In genomic region chr3:52070163-52070478, GRCm38 (mm10) we compare ENCODE assay signal across 8 mouse cellular contexts. TPM values are rescaled to one million over a fixed set of nuclear protein-coding genes. Genes with fewer than 3 reads are reported as not detected.
DNase-seq lines count a peak whose midpoint lies in the region; ATAC-seq and TF ChIP-seq lines count a peak whose summit lies in the region.

No protein-coding gene starts in this region.

- H3K4me3 ChIP-seq in lung, embryonic 14.5 days (ENCODE audit: low read depth, low read length), result peak overlapping the region; percentile 35
- peak overlapping the region; percentile 46 for H3K4me3 ChIP-seq in forebrain, embryonic 10.5 days
- H3K4me3 ChIP-seq in limb, embryonic 11.5 days (ENCODE audit: low read depth, low read length), result 0 out of 2 replicates have a peak overlapping the region, but pooled peaks have one; percentile 16
- peak overlapping the region; percentile 31 for H3K4me3 ChIP-seq in neural tube, embryonic 15.5 days (replicated peaks)

- WGBS in lung, embryonic 14.5 days, result 9% methylated on average over 4 of the region's 4 CpGs
- 1% methylated on average over 4 of the region's 4 CpGs for WGBS in forebrain, embryonic 10.5 days
- WGBS in limb, embryonic 11.5 days, result 2% methylated on average over 4 of the region's 4 CpGs
- WGBS in neural tube, embryonic 15.5 days, result 2% methylated on average over 4 of the region's 4 CpGs

- no peak for DNase-seq in lung, embryonic 14.5 days
- no peak for DNase-seq in lung, postnatal 4 days
- DNase-seq in forebrain, embryonic 10.5 days (ENCODE audit: extremely low spot score, low spot score), result no peak
- DNase-seq in limb, embryonic 11.5 days (ENCODE audit: low spot score), result no peak
- DNase-seq in cerebellum, adult 9-10 months, result no peak
- no peak for DNase-seq in embryo, embryonic 10.5 days (ENCODE audit: low spot score)
- DNase-seq in natural killer cell, adult 2 months (ENCODE audit: low spot score in 2 of 2), result no peak

- no peaks in the 10 kb centered on the region for H3K36me3 ChIP-seq in lung, embryonic 14.5 days (ENCODE audit: insufficient read depth)
- H3K36me3 ChIP-seq in forebrain, embryonic 10.5 days (replicated peaks), result no peaks in the 10 kb centered on the region
- no peaks in the 10 kb centered on the region for H3K36me3 ChIP-seq in limb, embryonic 11.5 days (ENCODE audit: control insufficient read depth, insufficient read depth, low read length)
- no peaks in the 10 kb centered on the region for H3K36me3 ChIP-seq in neural tube, embryonic 15.5 days

- H3K9ac ChIP-seq in lung, embryonic 14.5 days, result peak overlapping the region; percentile 53
- peak overlapping the region; percentile 48; the same call in 1 of the 2 replicates for H3K9ac ChIP-seq in limb, embryonic 11.5 days (ENCODE audit: low read length)
- peak overlapping the region; percentile 31; the same call in 1 of the 2 replicates for H3K9ac ChIP-seq in neural tube, embryonic 15.5 days (replicated peaks)

- H3K4me2 ChIP-seq in lung, embryonic 14.5 days, result peak overlapping the region; percentile 74
- peak overlapping the region; percentile 43 for H3K4me2 ChIP-seq in limb, embryonic 11.5 days (ENCODE audit: low read depth, severe bottlenecking)
- peak overlapping the region; percentile 55 for H3K4me2 ChIP-seq in neural tube, embryonic 15.5 days

- H3K9me3 ChIP-seq in lung, embryonic 14.5 days (ENCODE audit: low read depth, low read length), result no peaks in the 10 kb centered on the region
- H3K9me3 ChIP-seq in forebrain, embryonic 10.5 days, result no peaks in the 10 kb centered on the region
- H3K9me3 ChIP-seq in limb, embryonic 11.5 days (ENCODE audit: control insufficient read depth, low read length), result no peaks in the 10 kb centered on the region
- no peaks in the 10 kb centered on the region for H3K9me3 ChIP-seq in neural tube, embryonic 15.5 days (replicated peaks)

- peaks cover 7% of the 10 kb centered on the region; the same call in 1 of the 2 replicates for H3K4me1 ChIP-seq in lung, embryonic 14.5 days (ENCODE audit: insufficient read depth)
- H3K4me1 ChIP-seq in forebrain, embryonic 10.5 days, result peaks cover 84% of the 10 kb centered on the region
- peaks cover 19% of the 10 kb centered on the region for H3K4me1 ChIP-seq in limb, embryonic 11.5 days (ENCODE audit: control insufficient read depth, insufficient read depth, low read length)
- H3K4me1 ChIP-seq in neural tube, embryonic 15.5 days, result peaks cover 34% of the 10 kb centered on the region

- ATAC-seq in lung, embryonic 14.5 days (ENCODE audit: insufficient read depth), result peak; percentile 32; the same call in 1 of the 2 replicates
- ATAC-seq in limb, embryonic 11.5 days (ENCODE audit: insufficient number of reproducible peaks, low FRiP score, low TSS enrichment, low read depth), result no peak
- peak; percentile 25; the same call in 1 of the 2 replicates for ATAC-seq in neural tube, embryonic 15.5 days (ENCODE audit: low FRiP score)

- H3K27ac ChIP-seq in lung, embryonic 14.5 days (ENCODE audit: low read depth), result peak overlapping the region; percentile 44
- H3K27ac ChIP-seq in forebrain, embryonic 10.5 days, result peak overlapping the region; percentile 82
- 0 out of 2 replicates have a peak overlapping the region, but pooled peaks have one; percentile 22 for H3K27ac ChIP-seq in limb, embryonic 11.5 days (replicated peaks; ENCODE audit: low read depth, low read length)
- H3K27ac ChIP-seq in neural tube, embryonic 15.5 days (replicated peaks), result peak overlapping the region; percentile 60

- TF ChIP-seq CTCF in lung, embryonic 14.5 days (IDR thresholded peaks at IDR 0.05; ENCODE audit: low read depth), result no peak

- no peaks in the 10 kb centered on the region for H3K27me3 ChIP-seq in lung, embryonic 14.5 days (ENCODE audit: insufficient read depth, low read length)
- H3K27me3 ChIP-seq in forebrain, embryonic 10.5 days (ENCODE audit: poor library complexity, severe bottlenecking), result no peaks in the 10 kb centered on the region
- H3K27me3 ChIP-seq in limb, embryonic 11.5 days (ENCODE audit: control insufficient read depth, insufficient read depth, low read length), result no peaks in the 10 kb centered on the region
- H3K27me3 ChIP-seq in neural tube, embryonic 15.5 days (replicated peaks), result no peaks in the 10 kb centered on the region

RNA-seq across cellular contexts. Expression of gene Maml3, which starts 34.8 kb away (rescaled TPM):
- polyA plus RNA-seq in lung, embryonic 14.5 days (2014; fragmentation: Nextera tagmentation; extraction: Ambion mirVana), result 8.4 and 9.1 TPM in 2 replicates
- polyA plus RNA-seq in forebrain, embryonic 10.5 days (2016; fragmentation: Nextera tagmentation; extraction: Ambion mirVana), result 5.6 TPM in 2 replicates
- 4.3 and 5.1 TPM in 2 replicates for polyA plus RNA-seq in limb, embryonic 11.5 days (2014; fragmentation: Nextera tagmentation; extraction: Ambion mirVana)
- 7.6 and 8.3 TPM in 2 replicates for polyA plus RNA-seq in neural tube, embryonic 15.5 days (2015; fragmentation: Nextera tagmentation; extraction: Ambion mirVana)

Comparison
In these comparisons a context has a peak if more than half of its experiments do, and no peak if none do; other contexts are left out.
1. H3K27ac ChIP-seq: peak in every context shown above with its lines; median percentile 82 in forebrain, embryonic 10.5 days; 60 in neural tube, embryonic 15.5 days; 44 in lung, embryonic 14.5 days; 22 in limb, embryonic 11.5 days.